Comparison of ENCODE assay signal across 20 mouse cellular contexts in the genomic region with DNA sequence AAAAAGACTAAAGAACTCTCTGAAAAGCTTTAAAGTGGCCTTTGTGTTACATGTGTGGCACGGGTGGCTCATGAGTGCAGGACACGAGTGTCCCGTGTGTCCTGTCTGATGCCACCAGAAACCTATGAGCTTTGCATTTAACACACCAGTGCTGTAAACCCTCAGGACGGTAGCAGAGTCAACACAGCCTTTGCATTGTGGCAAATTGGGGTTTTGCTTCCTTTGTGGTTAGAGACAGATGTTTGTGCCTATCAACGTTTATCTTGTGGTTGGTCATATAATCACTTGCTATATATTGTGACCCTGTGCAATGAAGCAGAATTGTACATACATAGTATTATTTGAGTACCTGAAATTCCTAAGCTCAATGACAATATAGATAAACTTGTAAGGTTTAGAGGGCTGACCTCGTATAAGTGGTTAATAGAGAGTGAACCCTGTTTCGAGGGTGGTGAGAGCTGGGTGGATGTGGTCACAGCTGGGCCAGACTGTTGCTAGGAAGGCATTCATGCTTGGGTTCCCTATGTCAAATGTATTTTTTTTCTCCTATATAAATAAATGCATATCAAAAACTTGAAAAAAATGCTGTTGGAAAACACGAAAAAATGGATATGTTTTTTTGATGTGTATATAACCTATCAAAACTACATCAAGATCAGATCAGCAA. TPM values are rescaled to one million over a fixed set of nuclear protein-coding genes. Genes with fewer than 3 reads are reported as not detected.
A peak's percentile ranks its signal among the peaks of the same experiment; 100 is the strongest.
DNase-seq lines count a peak whose midpoint lies in the region; ATAC-seq and TF ChIP-seq lines count a peak whose summit lies in the region.
"Not testable (repeated sequence)": the region's sequence is repeated elsewhere in the genome, so short reads cannot be mapped to it uniquely, and the experiment has no call there.
"Had no signal": no experiment of that assay in that cellular context is flagged by ENCODE, and none has a peak within 500 bp of the region (broad histone marks: within the 10 kb centered on the region; RNA-seq: fewer than 3 reads in every experiment).

No protein-coding gene starts in this region.

- H3K36me3 ChIP-seq in G1E (replicated peaks); splenic B cell, adult 2 months (ENCODE audit: control insufficient read depth, insufficient read depth, low read length, poor library complexity, severe bottlenecking): not testable (repeated sequence)

- not testable (repeated sequence) for TF ChIP-seq CTCF in G1E (IDR thresholded peaks at IDR 0.05; ENCODE audit: low read depth, low read length)

- peak; percentile 30 for DNase-seq in CD4-positive helper T cell, adult 2 months (ENCODE audit: low read depth, low spot score)
- not testable (repeated sequence) for DNase-seq in G1E (ENCODE audit: low spot score)
- peak; percentile 24 for DNase-seq in splenic B cell, adult 2 months (ENCODE audit: low read depth, low spot score)

- not testable (repeated sequence) for H3K27me3 ChIP-seq in G1E (ENCODE audit: insufficient read depth, low read length); splenic B cell, adult 2 months (ENCODE audit: control insufficient read depth, insufficient read depth, low read length, poor library complexity, severe bottlenecking)

- H3K4me1 ChIP-seq in G1E (ENCODE audit: insufficient read depth, low read depth, low read length), result not testable (repeated sequence)

- not testable (repeated sequence) for H3K4me3 ChIP-seq in G1E (ENCODE audit: low read depth, low read length)

- peak; percentile 73 for ATAC-seq in G1E (ENCODE audit: extremely low read depth, insufficient number of reproducible peaks, low FRiP score, poor library complexity, severe bottlenecking)
- peak; percentile 96 for ATAC-seq in common myeloid progenitor, adult 5-6 weeks (replicated peaks; ENCODE audit: low read depth, poor library complexity, severe bottlenecking)
- ATAC-seq in hematopoietic stem cell, adult 5-6 weeks (replicated peaks in 1 of 2; ENCODE audit: insufficient read depth in 1 of 2, low FRiP score in 2 of 2, low TSS enrichment in 1 of 2, low read depth in 1 of 2, poor library complexity in 2 of 2, severe bottlenecking in 2 of 2), result peak; percentile 48 to 62
- peak; percentile 49; the same call in 1 of the 2 replicates for ATAC-seq in megakaryocyte, adult 5-6 weeks (ENCODE audit: poor library complexity, severe bottlenecking)

- H3K9me3 ChIP-seq in G1E (replicated peaks), result not testable (repeated sequence)

RNA-seq across cellular contexts. Expression of a gene that starts 4.6 kb away (rescaled TPM):
- total RNA-seq in G1E (2014; fragmentation: Nextera tagmentation) (not detected in 2 replicates), G1E (2017) (0.23 TPM in 1 of 2 replicates, not detected in the other)
- 0.01 and 0.06 TPM in 2 replicates for polyA plus RNA-seq in G1E (2012)
- 0.34 TPM in 1 of 2 replicates, not detected in the other for total RNA-seq in common myeloid progenitor, adult 5-6 weeks (2017)
- 0.63 and 0.69 TPM in 2 replicates for total RNA-seq in hematopoietic stem cell, adult 5-6 weeks (2017)
- 1.5 and 3.4 TPM in 2 replicates for total RNA-seq in megakaryocyte, adult 5-6 weeks (2015)
- total RNA-seq in megakaryocyte, adult 5-6 weeks (2017), result 0.26 and 0.73 TPM in 2 replicates
- total RNA-seq: adrenal gland, postnatal 25 days; CH12.LX; gastrocnemius, adult 2 months; gastrocnemius, postnatal 14 days; gastrocnemius, postnatal 4 days; MEL had no signal
- polyA plus RNA-seq: embryonic facial prominence, embryonic 12.5 days; embryonic facial prominence, embryonic 15.5 days; forebrain, embryonic 11.5 days; forebrain, embryonic 14.5 days; heart, embryonic 10.5 days; hindbrain, embryonic 12.5 days; hindbrain, embryonic 15.5 days; intestine, embryonic 15.5 days had no signal

RNA-seq across cellular contexts. Expression of a gene that starts 29.5 kb away (rescaled TPM):
- total RNA-seq in G1E (2014; fragmentation: Nextera tagmentation) (not detected in 2 replicates), G1E (2017) (0.11 and 0.58 TPM in 2 replicates)
- not detected in 2 replicates for polyA plus RNA-seq in G1E (2012)
- total RNA-seq in common myeloid progenitor, adult 5-6 weeks (2017), result 3.0 and 4.1 TPM in 2 replicates
- total RNA-seq in hematopoietic stem cell, adult 5-6 weeks (2017), result 1.3 and 2.4 TPM in 2 replicates
- 5.1 and 6.3 TPM in 2 replicates for total RNA-seq in megakaryocyte, adult 5-6 weeks (2015)
- total RNA-seq in megakaryocyte, adult 5-6 weeks (2017), result 9.8 and 9.9 TPM in 2 replicates
- polyA plus RNA-seq: embryonic facial prominence, embryonic 12.5 days; forebrain, embryonic 11.5 days; hindbrain, embryonic 15.5 days had no signal

RNA-seq across cellular contexts. Expression of a gene that starts 47.4 kb away (rescaled TPM):
- total RNA-seq in G1E (2014; fragmentation: Nextera tagmentation) (not detected in 2 replicates), G1E (2017) (0.27 TPM in 1 of 2 replicates, not detected in the other)
- polyA plus RNA-seq in G1E (2012), result 0.13 and 0.21 TPM in 2 replicates
- total RNA-seq in common myeloid progenitor, adult 5-6 weeks (2017), result 1.1 and 3.2 TPM in 2 replicates
- 4.1 and 4.7 TPM in 2 replicates for total RNA-seq in hematopoietic stem cell, adult 5-6 weeks (2017)
- total RNA-seq in megakaryocyte, adult 5-6 weeks (2015), result 1.3 and 6.9 TPM in 2 replicates
- total RNA-seq in megakaryocyte, adult 5-6 weeks (2017), result 2.9 and 5.4 TPM in 2 replicates
- polyA plus RNA-seq: forebrain, embryonic 11.5 days had no signal
